Mouse (Mus musculus) CD4-positive, CD25-positive, alpha-beta regulatory T cell, adult 2 months (primary cell): ENCODE measurements around the gene Gm20388.
"Not testable (repeated sequence)": the region's sequence is repeated elsewhere in the genome, so short reads cannot be mapped to it uniquely, and the experiment has no call there.

Experiments used
- DNase-seq: peaks from one replicate; pipeline ENCODE4 v3.0.0-alpha.2; 2012; ENCODE audit warnings: low read depth, low spot score

Gene Gm20388

DNA sequence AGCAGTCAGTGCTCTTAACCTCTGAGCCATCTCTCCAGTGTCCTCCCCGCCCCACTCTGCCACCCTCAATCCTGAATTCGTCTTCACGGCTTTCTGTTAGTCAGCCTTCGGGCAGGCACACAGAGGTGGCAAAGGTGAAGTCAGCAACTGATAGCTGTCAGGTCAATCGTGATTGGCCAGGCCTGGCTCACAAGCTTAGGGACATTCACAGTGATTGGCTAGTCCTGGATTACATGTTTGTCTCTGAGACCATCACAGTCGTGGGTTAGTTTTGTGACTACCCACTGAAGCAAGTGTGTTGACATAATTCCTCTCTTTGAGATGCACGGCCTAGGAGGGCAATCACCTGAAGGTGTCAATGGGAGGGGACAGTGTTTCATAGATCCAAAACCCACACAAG is 3542.7 kb downstream of the Gm20388 start:
- no peak for DNase-seq

DNA sequence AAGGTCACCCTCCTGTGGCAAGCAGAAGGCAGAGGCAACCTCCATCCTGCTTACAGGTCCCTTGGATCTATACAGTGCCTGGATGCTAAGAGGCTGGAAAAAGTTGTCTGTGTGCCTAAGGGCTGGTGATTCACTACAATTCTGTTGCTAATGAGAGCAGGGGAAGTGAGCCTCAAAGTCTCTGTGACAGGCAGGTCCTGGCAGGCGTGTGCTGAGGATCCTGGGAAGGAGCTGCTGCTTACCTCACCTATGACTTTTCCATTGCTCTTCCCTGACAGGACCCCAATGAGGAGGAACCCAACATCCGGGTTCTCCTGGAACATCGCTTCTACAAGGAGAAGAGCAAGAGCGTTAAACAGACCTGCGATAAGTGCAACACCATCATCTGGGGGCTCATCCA is 3543.3 kb downstream of the Gm20388 start:
- no peak for DNase-seq

DNA sequence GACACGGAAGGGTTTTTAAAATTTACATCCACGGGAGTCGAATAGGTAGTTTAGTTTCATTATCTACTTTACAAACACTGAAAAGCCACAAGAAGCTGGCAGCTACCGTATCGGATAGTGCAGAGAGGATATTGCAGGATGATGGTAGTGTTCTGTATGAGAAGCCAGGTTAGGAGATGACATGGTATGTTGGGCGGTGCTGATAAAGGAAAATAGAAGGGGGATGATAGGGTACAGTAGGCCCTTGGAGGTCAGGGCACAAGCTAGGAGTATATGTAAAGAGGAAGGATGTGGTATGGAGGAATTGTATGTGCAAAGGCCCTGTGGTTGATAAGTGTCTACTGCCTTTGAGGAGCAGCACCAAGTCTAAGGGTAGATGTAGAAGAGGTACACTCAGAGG is 3543.9 kb downstream of the Gm20388 start:
- DNase-seq, result no peak

DNA sequence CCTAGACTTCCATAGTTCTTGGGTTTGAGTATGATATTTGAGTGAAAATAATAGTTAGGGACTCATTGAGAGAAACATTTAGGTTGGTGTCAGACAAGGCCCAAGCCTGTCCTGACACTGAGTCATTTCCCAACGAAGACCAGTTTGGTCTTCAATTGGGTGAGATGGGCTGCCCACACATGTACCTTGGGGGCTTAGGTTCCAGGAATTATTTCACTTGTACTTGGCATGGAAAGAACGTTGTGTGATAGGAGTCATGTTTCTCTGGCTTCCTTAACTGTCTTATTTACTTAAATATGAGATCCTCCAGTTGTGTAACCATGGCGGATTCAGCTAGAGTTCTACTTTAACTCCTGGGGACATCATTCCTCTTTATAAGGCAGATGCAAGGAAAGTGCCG is 3553.0 kb downstream of the Gm20388 start:
- no peak for DNase-seq

DNA sequence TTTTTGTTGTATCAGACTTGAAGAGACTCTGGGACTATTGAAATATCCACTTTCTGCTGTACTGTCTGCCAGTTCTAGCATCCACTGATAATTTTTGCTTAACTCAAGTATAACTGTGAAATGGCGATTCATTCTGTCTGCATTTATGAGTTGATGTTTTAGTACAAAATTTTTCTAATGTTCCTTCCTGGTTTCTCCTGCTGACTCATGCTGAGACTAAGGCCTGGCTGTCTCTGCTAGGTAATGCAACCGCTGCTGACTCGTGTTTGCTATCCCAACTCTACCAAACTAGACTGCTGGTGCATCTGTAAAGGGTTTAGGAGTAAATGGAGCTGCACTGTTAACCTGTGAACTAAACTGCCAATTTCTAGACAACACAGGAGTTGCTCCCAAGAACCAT is 3556.8 kb downstream of the Gm20388 start:
- DNase-seq, result no peak

DNA sequence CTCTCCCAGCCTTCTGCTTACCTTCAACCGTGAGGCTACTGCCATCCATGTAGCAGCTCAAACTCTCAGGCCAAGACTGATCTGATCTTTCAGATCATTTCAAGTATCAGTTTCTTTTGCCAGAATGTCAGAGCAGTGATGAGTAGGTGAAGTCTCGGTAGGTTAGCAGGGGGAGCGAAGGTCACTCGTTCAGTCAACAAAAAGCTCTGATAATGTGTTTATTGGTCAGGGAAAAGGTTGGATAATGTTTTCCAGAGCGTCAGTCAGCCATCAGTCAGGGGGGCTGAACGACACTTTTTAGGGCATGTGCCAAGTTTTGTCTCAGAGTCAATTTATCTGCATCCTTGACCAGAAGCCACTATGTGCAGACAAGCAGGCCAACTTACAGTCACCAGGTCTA is 3562.3 kb downstream of the Gm20388 start:
- not testable (repeated sequence) for DNase-seq

DNA sequence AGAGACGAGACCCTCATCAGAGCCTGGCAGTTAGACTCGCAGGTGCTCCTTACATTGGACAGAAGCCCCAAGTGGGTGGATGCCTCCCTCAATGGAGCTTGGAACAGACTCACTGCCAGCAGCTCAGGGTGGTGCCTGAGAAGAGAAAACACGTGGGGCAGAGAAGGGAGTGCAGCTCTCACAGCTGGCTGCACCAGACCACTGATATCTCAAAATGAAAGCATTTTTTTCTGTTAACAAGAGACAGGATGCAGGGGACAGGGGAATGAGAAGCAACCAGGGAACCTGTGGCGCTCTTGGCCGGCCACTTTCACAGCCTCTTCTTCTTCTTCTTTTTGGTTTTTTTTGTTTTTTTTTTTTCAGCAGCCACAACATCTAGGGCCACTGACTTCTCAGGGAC is 3563.9 kb downstream of the Gm20388 start:
- DNase-seq, result not testable (repeated sequence)

DNA sequence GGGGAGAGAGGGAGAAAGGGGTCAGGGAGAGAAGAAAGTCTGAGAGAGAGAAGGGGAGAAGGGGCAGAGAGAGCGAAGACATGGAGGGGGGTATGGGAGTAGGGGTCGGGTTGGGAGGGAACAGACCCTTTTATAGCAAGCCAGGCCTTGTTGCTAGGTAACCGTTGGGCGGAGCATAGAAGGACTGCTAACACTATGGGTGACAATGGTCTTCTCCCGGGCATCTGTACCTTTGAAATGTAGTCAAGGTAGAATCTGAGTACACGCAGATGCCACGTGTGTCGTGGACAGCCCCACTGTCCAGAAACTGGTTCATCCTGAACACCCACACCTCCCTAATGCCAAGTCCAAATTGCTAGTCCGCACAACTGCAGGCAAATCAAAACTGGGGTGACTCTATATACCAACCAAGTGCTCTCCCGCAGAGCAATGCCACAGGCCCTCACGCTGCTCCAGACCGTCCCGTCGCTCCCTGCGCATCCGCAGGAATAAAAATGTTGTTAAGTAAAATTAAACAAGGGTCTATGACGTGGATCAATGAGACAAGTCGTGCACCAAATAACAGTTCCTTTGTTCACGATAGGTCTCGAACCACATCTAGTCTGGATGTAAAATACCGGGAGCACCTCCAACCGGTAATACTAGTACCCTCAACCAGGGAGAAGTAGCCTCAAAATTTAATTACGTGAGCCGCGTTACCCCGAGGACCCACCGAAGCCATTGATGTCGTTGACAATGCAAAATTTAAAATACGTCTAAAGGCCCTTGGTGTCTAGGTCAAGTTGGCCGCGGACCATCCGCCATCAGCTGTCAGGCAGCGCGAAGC is 3566.5 kb downstream of the Gm20388 start:
- DNase-seq, result peak; percentile 43

DNA sequence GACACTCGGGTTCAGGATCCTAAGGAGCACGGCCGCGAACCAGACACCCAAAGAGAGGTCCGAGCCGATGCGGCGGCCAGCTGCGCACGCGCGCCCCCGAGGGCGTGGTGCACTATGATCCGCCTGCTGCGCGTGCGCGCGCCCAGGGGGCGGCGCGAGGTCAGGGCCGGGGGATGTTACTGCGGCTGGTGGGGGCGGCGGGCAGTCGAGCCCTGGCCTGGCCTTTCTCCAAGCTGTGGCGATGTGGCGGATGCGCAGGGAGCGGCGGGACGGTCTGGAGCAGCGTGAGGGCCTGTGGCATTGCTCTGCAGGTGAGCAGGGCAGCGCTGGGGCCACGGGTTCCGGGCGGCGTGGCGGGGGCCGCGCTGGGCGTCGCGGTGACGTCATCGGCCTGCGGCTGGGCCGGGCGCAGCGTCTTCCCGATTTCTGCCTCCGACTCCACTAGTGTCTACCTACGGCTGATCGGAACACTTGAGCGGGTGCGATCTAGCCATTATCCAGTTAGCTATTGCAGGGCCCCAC is 3567.2 kb downstream of the Gm20388 start, which contains the start of gene Afg3l1:
Gene Afg3l1 (plus strand): TSS at position 167 of the 522 bp plus-strand sequence.
- DNase-seq, result peak; percentile 94

DNA sequence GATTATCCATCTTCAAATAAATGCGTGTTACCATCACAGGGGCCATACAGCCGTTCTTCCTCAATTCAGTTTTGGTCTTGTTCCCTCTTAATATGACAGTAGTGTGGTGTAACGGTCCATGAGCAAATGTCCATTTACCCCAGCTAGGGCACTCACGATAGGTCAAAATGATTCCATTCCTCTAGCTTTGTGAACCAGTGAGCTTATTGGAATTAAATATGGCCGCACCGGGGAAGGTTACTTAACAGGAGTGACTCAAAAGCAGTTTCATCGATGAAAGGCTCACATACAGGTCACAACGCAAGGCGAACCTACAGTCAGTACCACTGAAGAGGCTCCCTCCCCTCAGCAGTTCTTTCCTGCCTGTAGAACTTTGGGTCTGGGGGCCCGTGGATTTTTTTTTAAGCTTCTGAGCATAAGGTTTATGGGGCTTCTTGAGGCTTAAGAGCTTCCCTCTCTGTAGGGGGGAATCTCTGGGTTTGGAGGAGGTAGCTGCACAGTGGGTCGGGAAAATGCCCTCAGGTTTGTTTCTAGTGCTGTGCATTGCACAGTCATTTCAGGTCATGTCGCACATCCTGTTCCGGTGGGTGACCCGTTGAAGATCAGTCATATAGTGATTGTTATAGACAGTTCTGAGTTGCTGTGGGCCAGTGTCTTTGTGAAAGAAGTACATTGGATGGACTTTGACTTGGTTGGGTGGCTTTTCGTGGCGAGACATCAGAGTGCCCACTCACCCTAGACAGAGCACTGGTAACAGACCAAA is 3568.0 kb downstream of the Gm20388 start:
- peak; percentile 64 for DNase-seq

DNA sequence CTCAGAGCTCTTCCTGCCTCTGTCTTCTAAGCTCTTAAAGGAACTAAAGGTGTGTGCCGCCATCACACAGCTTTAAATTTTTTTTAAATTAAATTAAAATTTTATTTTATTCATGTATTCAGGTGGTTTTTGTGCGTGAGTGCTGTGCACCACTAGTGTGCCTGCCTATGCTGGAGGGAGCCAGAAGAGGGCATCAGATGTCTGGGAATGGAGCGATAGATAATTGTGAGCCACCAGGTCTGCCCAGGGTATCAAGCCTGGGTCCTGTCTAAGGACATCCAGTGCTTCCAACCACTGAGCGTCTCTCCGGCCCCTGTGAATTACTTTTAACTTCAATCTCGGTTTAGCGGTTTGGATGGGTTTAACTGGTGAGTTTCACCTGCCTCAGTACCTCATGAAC is 3572.0 kb downstream of the Gm20388 start:
- DNase-seq, result peak; percentile 24

DNA sequence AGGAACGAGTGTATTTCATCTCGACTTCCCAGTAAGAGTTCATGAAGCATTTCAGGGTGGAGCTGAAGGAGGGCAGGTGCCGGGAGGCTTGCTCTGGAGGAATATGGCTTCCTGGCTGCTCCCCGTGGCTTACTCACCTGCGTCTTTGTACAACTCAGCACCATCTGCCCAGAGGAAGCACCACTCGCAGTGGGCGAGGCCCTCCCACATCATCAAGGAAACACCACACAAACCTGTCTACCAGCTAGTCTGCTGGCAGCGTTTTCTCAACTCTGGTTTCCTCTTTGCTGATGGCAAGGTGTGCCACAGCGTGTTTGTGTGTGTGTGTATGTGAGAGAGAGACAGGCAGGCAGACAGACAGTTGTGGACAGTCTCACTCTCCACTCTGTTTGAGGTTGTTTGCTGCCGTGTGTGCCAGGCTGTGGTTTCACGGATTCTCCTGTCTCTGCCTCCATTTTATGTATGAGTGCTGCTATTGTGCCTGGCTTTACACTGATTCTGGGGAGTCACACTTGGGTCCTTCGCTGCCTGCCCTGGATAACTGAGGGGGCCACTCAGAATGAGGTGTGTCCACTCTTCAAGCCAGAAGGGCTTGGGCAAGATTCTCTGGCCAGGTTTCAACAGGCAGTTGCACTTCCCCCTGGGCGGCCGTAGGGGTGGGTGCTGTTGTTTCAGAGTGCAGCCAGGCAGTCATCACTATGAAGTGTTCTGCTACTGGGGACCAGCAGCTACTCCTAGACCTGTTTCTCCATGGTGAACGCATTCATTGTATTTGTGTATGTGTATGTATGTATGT is 3580.8 kb downstream of the Gm20388 start:
- DNase-seq, result no peak

DNA sequence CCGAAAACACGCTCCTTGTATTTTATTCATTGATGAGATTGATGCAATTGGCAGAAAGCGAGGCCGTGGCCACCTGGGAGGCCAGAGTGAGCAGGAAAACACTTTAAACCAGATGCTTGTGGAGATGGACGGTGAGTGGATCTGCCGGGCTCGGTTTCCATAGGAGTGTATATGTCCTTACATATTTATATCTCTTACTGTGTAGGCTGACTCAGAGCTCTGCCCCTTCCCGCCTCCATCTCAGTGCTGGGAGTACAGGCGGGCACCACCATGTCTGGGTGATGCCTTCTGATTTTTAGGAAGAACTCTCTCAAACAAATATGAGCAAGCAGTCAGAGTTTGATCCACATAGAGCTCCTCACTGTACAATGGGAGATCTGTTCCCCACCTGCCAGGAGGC is 3582.3 kb downstream of the Gm20388 start:
- no peak for DNase-seq

DNA sequence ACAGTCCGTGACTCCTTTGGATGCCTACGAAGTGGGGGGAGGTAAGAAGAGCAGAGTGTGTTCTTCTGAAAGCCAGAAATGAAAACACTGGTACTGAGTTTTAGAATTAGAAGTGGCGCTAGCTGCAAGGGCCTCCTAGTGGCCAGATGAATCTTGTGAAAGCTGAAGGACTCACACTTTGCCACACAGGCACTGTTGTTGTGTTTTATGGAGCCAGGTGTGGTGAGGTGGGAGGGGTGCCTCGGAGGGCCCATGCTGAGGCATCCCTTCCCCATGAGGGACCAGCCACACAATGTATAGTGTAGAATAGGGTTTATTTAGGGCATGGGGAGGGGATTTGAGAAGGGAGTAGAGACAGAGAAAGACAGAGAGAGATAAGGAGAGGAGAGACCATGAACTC is 3587.1 kb downstream of the Gm20388 start:
- no peak for DNase-seq

DNA sequence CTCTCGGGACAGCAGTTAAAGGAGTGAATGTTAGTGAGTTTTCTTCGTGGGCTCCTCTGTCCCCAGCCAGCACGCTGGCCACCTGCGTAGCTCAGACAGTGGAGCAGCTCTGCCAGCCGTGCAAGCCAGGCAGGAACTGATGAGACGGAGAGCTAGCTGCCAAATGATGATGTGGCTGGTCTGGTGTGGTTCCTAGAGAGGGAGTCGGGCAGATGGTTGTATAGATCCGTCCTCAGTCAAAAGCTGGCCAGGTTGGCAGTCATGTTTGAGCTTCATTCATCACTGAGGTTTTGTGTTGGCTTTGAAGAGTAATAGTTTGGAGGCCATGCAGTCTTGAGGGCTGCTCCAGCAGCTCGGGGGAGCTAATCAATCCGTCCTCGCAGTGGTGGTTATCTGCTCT is 3588.3 kb downstream of the Gm20388 start:
- DNase-seq, result no peak

DNA sequence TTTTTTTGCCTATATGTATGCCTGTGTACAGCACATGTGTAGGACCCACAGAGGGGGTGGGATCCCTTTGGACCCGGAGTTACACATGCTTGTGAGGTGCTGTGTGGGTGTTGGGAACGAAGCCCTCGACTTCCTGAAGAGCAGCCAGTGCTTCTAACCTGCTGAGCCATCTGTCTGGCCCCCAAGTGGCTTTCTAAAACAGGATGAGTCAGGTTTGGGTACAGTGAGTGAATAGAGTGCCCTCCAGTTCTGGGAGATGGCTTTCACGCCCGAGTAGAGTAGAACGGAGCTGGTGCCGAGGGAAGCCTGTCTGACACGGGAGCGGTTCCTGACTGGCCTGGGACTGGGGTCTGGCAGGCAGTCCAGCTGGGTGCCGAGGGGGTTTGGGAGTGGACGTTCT is 3588.9 kb downstream of the Gm20388 start:
- no peak for DNase-seq

DNA sequence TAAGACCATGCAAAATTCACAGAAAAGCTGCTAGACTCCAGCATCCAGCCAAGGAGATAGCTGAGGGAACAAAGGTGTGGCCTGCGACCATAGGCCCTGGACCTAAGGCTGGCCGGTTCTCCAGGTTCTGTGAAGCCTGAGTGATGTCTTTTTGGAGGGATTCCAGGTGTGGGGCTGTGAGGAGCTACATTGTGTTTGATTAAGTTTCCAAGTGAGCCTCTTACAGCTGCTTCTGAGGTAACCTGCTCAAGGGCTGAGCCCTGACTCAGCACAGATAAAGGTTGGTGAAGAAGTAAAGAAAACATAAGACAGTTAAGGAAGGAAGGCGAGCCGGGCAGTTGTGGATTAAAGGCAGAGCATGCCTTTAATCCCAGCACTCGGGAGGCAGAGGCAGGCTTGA is 3591.6 kb downstream of the Gm20388 start:
- DNase-seq, result no peak

DNA sequence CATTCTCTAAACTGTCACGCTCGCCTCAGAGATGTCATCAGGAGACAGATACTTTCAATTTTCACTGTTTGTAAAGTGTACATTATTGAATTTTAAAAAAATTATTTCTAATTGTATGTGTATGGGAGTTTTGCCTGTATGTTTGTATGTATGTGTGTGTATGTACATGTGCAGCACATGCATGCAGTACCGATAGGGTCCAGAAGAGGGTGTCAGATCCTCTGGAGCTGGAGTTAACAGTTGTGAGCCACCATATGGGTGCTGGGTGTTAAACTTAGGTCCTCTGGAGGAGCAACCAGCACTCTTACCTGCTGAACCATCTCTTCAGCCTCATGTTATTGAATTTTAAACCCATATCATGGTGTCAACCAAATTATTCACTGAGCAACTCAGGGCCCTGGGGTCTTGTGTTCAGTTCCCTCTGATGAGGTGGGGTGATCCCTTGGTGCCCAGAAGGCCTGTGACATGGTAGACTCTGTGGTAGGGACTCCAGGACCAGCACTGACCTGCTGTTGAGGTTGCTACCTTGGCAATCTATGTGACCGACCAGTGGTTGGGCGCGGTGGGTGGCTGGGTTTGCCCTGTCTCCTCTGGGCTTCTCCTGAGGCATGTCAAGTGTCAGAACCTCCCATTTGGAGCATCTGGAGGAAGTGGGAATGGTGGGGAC is 3593.3 kb downstream of the Gm20388 start:
- peak; percentile 32 for DNase-seq

DNA sequence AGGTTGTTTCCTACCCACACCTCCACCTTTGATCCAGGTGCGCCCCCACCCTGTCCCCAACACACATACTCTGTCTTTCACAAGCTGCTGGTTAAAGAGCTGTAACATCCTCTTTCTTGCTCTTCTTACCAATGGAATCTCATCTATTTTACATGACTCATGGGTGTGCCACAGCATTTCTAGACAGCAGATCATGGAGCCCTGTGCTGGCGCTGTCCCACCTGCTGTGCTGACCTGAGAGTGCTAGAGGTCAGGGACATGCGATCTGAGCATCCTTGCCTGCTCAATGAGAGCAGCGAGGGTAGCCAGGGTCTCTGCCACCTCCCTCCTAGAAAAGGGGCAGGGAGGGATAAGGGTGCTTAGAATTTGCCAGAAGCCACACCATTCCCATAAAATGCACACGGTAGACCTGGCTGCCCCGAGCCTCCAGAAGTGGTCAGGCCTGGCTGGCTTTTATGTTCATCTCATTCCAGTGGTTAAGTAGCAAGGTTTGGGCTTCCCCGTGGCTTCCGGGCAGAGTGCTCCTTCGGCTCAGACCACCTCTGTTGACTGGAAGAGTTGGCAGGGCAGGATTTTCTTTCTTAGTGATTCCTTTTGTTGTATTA is 3594.1 kb downstream of the Gm20388 start:
- DNase-seq, result no peak

DNA sequence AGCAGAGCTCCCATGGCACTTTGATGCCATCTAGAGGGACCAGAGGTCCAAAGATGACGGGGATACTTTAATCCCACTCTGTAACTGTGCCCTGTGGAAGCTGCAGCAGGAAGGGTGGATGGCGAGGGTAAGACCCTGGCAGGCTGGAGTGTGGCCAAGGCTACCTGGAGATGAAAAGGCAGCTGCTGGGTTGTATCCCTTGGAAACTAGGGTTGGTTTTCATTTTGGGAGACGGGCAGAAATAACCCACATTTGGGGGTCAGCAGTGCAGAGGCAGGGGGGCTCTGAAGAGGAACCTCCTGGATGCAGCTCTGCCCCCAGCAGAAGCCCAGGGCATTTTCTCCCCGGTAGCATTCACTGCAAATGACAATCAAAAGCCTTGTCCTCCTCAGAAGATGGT is 3594.6 kb downstream of the Gm20388 start:
- DNase-seq, result no peak

DNA sequence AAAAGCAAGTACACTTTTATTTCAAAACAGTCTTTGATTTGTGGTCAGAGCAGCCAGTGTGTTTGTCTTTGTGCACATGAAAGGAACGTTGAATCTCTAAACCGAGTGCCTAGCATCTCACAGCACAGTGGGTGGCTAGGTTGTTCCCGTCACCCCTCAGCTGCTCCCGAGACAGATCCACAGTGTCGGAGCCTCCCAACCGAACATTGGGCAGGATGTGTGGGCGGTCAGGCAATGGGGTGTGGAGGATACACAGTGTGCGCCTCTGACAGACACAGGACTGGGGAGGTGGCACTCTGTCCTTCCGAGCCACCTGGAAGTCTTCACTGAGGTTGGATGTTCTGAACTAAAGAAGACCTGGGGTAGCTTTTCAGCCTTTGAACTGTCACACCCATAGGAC is 3595.1 kb downstream of the Gm20388 start:
- no peak for DNase-seq
